Mouse (Mus musculus) intestine, postnatal 0 days (tissue): ENCODE data around the gene Mkln1. TPM values are rescaled to one million over a fixed set of nuclear protein-coding genes. Genes with fewer than 3 reads are reported as not detected.

ENCODE experiments used
- ATAC-seq: fragments of 200-750 bp; cut with Nextera tagmentation; 2 replicates; pipeline ENCODE4 v1.8.0; 2017; ENCODE audit warnings: mild to moderate bottlenecking, moderate TSS enrichment, moderate library complexity
- H3K27ac ChIP-seq: fragments of 300-500 bp; sonication (generic); 2 replicates; pipeline ENCODE4 v1.5.1; 2014; ENCODE audit warnings: mild to moderate bottlenecking, low read depth, low read length, moderate library complexity
- H3K27me3 ChIP-seq: fragments of 300-500 bp; sonication (generic); replicated peaks from 2 replicates; pipeline ENCODE4 v1.6.1; 2014; ENCODE audit warnings: low read length, mixed read lengths; ENCODE audit not compliant: control insufficient read depth, insufficient read depth
- H3K36me3 ChIP-seq: fragments of 300-500 bp; sonication (generic); 2 replicates; pipeline ENCODE4 v1.6.1; 2014; ENCODE audit warnings: mild to moderate bottlenecking, moderate library complexity; ENCODE audit not compliant: control insufficient read depth, insufficient read depth
- H3K4me1 ChIP-seq: fragments of 300-500 bp; sonication (generic); replicated peaks from 2 replicates; pipeline ENCODE4 v1.6.1; 2014; ENCODE audit warnings: antibody characterized with exemption, low read length, mixed read lengths; ENCODE audit not compliant: control insufficient read depth, insufficient read depth
- H3K4me2 ChIP-seq: fragments of 300-500 bp; sonication (generic); replicated peaks from 2 replicates; pipeline ENCODE4 v1.6.1; 2014; ENCODE audit warnings: low read depth, mild to moderate bottlenecking, moderate library complexity
- H3K4me3 ChIP-seq: fragments of 300-500 bp; sonication (generic); 2 replicates; pipeline ENCODE4 v1.5.1; 2014; ENCODE audit warnings: low read depth, low read length
- H3K9ac ChIP-seq: fragments of 300-500 bp; sonication (generic); 2 replicates; pipeline ENCODE4 v1.6.1; 2014; ENCODE audit warnings: mild to moderate bottlenecking, low read depth, low read length
- H3K9me3 ChIP-seq: fragments of 300-500 bp; sonication (generic); 2 replicates; pipeline ENCODE4 v1.6.1; 2016; ENCODE audit warnings: mixed run types; ENCODE audit not compliant: control insufficient read depth
- CTCF ChIP-seq: sonication (generic); IDR thresholded peaks from 2 replicates; pipeline ENCODE4 v1.5.1; 2016; ENCODE audit warnings: low read depth, mild to moderate bottlenecking, control low read depth, antibody characterized with exemption, moderate library complexity
- WGBS: fragments of 180-500 bp; shearing (Covaris S2); extraction: QIAGEN DNeasy Blood & Tissue Kit; methylation state at CpG from one replicate; pipeline ENCODE4 v1.1.7; 2014; 5-methylcytosine and 5-hydroxymethylcytosine counted together
- polyA plus RNA-seq: library from polyadenylated mRNA; unstranded; fragments of >200 nt; fragmentation: Nextera tagmentation; extraction: Ambion mirVana; gene quantifications from 2 replicates; pipeline ENCODE4 v1.2.1, GENCODE M21; 2015

Gene Mkln1
- polyA plus RNA-seq, 1 experiment from 2014 or later: 109 TPM

- ATAC-seq: no peak
Observed at GRCm38 (mm10) chr6:31540018-31540417, 141.5 kb downstream of the Mkln1 start.

DNA sequence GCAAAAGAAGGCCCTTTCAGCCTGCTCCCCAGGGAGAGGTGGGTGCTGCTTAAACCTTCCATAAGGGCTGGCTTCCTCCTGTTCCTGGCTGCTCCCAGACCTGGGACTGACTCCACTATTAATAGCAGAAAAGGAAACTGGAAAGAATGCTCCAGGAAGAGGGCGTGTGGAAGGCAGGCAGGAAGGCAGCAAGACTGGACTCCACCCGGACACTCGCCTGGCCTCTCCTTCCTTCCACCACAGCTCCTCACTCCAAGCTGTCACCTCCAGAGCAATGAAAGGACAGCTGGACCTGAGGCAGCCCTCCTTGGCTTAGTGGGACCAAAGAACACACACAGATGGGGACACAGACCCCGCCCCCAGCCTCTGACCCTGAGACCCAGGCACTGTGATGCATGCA is 145.8 kb downstream of the Mkln1 start:
- Histone ChIP-seq H3K4me2 (no peak overlapping the region), H3K9me3 (no peaks in the 10 kb centered on the region), H3K27ac (peak overlapping the region; percentile 46; the same call in 1 of the 2 replicates), H3K9ac (no peak overlapping the region), H3K36me3 (no peaks in the 10 kb centered on the region), H3K4me3 (no peak overlapping the region), H3K27me3 (no peaks in the 10 kb centered on the region), H3K4me1 (no peaks in the 10 kb centered on the region)
- WGBS: 41% methylated on average over 4 of the region's 4 CpGs
- no peak for ATAC-seq
- TF ChIP-seq CTCF: no peak

More at GRCm38 (mm10) chr6:31540018-31540417, 141.5 kb downstream of the Mkln1 start:
- H3K9me3 ChIP-seq: no peaks in the 10 kb centered on the region
- TF ChIP-seq CTCF: no peak
- no peak overlapping the region for H3K27ac ChIP-seq
- H3K27me3 ChIP-seq: no peaks in the 10 kb centered on the region
- H3K9ac ChIP-seq: no peak overlapping the region
- WGBS: 91% methylated on average over 6 of the region's 6 CpGs
- H3K4me2 ChIP-seq: no peak overlapping the region
- H3K4me1 ChIP-seq: no peaks in the 10 kb centered on the region
- no peaks in the 10 kb centered on the region for H3K36me3 ChIP-seq
- H3K4me3 ChIP-seq: no peak overlapping the region

GRCm38 (mm10) chr6:31549361-31550051 is 151.0 kb downstream of the Mkln1 start:
- Histone ChIP-seq H3K4me2 (no peak overlapping the region), H3K9ac (no peak overlapping the region), H3K9me3 (no peaks in the 10 kb centered on the region), H3K27ac (no peak overlapping the region; the same call in 1 of the 2 replicates), H3K36me3 (no peaks in the 10 kb centered on the region), H3K4me3 (no peak overlapping the region), H3K27me3 (no peaks in the 10 kb centered on the region), H3K4me1 (no peaks in the 10 kb centered on the region)
- no peak for TF ChIP-seq CTCF
- 0 out of 2 replicates have a peak, but pooled peaks have one; percentile 37 for ATAC-seq
- 42% methylated on average over 5 of the region's 5 CpGs for WGBS

GRCm38 (mm10) chr6:31550876-31551532 is 152.5 kb downstream of the Mkln1 start:
- 75% methylated on average over 22 of the region's 22 CpGs for WGBS

DNA sequence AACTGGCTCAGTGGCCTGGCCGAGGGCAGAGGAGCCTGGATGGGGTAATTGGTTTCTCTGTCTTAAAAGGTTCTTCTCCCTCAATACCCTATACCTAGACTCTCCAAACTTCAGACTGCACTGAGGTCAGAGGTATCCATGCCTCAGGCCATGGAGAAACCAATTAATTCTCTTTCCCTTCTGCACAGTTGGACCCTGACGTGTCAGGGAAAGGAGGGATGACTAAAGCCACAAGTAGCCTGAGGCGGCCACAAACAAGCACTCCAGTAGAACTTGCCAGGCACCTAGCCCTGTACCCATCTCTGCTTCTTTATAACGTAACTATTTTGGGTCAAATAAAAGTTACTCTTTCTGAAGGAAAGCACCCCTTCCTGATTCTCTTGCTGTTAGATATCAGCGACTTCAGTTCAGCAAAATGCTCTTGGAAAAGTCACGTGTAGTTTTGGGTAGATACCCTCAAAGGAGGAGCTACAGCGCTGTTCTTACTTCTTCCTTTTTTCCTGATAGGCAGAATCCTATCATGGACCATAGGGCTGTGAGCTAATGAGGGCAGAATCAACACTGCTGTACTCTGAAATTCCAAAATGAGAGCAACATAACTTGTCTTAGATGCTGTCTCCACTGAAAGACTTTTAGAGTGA is 158.0 kb downstream of the Mkln1 start:
- H3K9ac ChIP-seq: no peak overlapping the region
- H3K9me3 ChIP-seq: no peaks in the 10 kb centered on the region
- H3K27ac ChIP-seq: no peak overlapping the region
- 92% methylated on average over 7 of the region's 7 CpGs for WGBS
- H3K27me3 ChIP-seq: no peaks in the 10 kb centered on the region
- no peak for TF ChIP-seq CTCF
- H3K4me3 ChIP-seq: no peak overlapping the region
- ATAC-seq: no peak
- H3K36me3 ChIP-seq: no peaks in the 10 kb centered on the region
- no peak overlapping the region for H3K4me2 ChIP-seq
- 0 out of 2 replicates have a peak, but pooled peaks cover 2% of the 10 kb centered on the region for H3K4me1 ChIP-seq

More at GRCm38 (mm10) chr6:31550876-31551532, 152.5 kb downstream of the Mkln1 start:
- Histone ChIP-seq H3K36me3 (no peaks in the 10 kb centered on the region), H3K27me3 (no peaks in the 10 kb centered on the region), H3K4me3 (no peak overlapping the region), H3K4me2 (no peak overlapping the region), H3K9me3 (no peaks in the 10 kb centered on the region), H3K4me1 (no peaks in the 10 kb centered on the region), H3K27ac (no peak overlapping the region), H3K9ac (no peak overlapping the region)
- TF ChIP-seq CTCF: no peak
- ATAC-seq: no peak
